Comparison of ENCODE assay signal across 16 mouse cellular contexts in the genomic region with DNA sequence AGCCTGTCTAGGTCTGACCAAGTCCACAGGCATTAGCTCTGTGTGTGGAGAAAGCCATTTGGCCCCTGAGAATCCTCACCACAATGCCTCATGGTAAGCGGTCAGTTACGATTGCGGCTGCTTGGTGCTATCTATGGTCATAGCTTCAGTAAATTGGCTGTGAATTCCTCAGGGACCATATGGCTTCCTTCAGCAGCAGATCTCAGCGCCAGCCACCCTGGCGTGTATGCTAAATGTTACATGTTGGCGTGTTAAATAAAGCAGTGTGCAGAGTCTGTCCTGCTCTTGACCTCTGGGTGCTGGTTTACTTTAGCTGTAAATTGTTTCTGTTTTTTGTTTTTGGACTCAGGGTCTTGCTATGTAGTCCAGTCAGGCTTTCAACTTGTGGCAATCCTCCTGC. TPM values are rescaled to one million over a fixed set of nuclear protein-coding genes. Genes with fewer than 3 reads are reported as not detected.
DNase-seq lines count a peak whose midpoint lies in the region; ATAC-seq and TF ChIP-seq lines count a peak whose summit lies in the region.
"Had no signal": no experiment of that assay in that cellular context is flagged by ENCODE, and none has a peak within 500 bp of the region (broad histone marks: within the 10 kb centered on the region; RNA-seq: fewer than 3 reads in every experiment).

No protein-coding gene starts in this region.

- 0 out of 2 replicates have a peak, but pooled peaks cover 3% of the 10 kb centered on the region for H3K36me3 ChIP-seq in lung, postnatal 0 days (ENCODE audit: insufficient read depth, low read length)
- H3K36me3 ChIP-seq in midbrain, embryonic 15.5 days (replicated peaks) = peaks cover 47% of the 10 kb centered on the region

- 59% methylated on average over 6 of the region's 6 CpGs for WGBS in lung, postnatal 0 days
- WGBS in midbrain, embryonic 15.5 days = 94% methylated on average over 6 of the region's 6 CpGs

- H3K9ac ChIP-seq in lung, postnatal 0 days (replicated peaks; ENCODE audit: low read depth) = no peak overlapping the region
- no peak overlapping the region for H3K9ac ChIP-seq in midbrain, embryonic 15.5 days
- H3K9ac ChIP-seq: neural tube, embryonic 13.5 days had no signal

- H3K27me3 ChIP-seq in lung, postnatal 0 days (replicated peaks; ENCODE audit: insufficient read depth, low read length) = no peaks in the 10 kb centered on the region
- H3K27me3 ChIP-seq in midbrain, embryonic 15.5 days (replicated peaks) = no peaks in the 10 kb centered on the region
- H3K27me3 ChIP-seq: megakaryocyte, embryonic 14.5 days; neural tube, embryonic 13.5 days had no signal

- H3K27ac ChIP-seq in lung, postnatal 0 days (ENCODE audit: low read length) = no peak overlapping the region
- H3K27ac ChIP-seq in midbrain, embryonic 15.5 days = no peak overlapping the region
- H3K27ac ChIP-seq: heart, adult 2 months; left cerebral cortex, adult 2 months; neural tube, embryonic 13.5 days had no signal

- H3K9me3 ChIP-seq in lung, postnatal 0 days (ENCODE audit: low read length) = no peaks in the 10 kb centered on the region
- no peaks in the 10 kb centered on the region for H3K9me3 ChIP-seq in midbrain, embryonic 15.5 days
- H3K9me3 ChIP-seq: megakaryocyte, embryonic 14.5 days; neural tube, embryonic 13.5 days had no signal

- H3K4me1 ChIP-seq in lung, postnatal 0 days (ENCODE audit: insufficient read depth, low read depth, low read length) = no peaks in the 10 kb centered on the region
- no peaks in the 10 kb centered on the region for H3K4me1 ChIP-seq in midbrain, embryonic 15.5 days
- H3K4me1 ChIP-seq: megakaryocyte, embryonic 14.5 days; neural tube, embryonic 13.5 days had no signal

- peak; percentile 56 for TF ChIP-seq EP300 in lung, postnatal 0 days (IDR thresholded peaks at IDR 0.05)

- peak; percentile 74 for ATAC-seq in frontal cortex, adult (ENCODE audit: low TSS enrichment)
- peak; percentile 87 for ATAC-seq in lung, postnatal 0 days
- ATAC-seq in midbrain, embryonic 15.5 days (replicated peaks) = no peak
- ATAC-seq: forebrain, embryonic 14.5 days; hindbrain, embryonic 16.5 days had no signal

- TF ChIP-seq CTCF in lung, postnatal 0 days (IDR thresholded peaks at IDR 0.05) = no peak

- no peak overlapping the region for H3K4me3 ChIP-seq in lung, postnatal 0 days (ENCODE audit: low read depth, low read length)
- H3K4me3 ChIP-seq in midbrain, embryonic 15.5 days = no peak overlapping the region
- H3K4me3 ChIP-seq: heart, adult 2 months; left cerebral cortex, adult 2 months; megakaryocyte, embryonic 14.5 days; neural tube, embryonic 13.5 days had no signal

- DNase-seq in frontal cortex, postnatal 25 days (ENCODE audit: low spot score in 2 of 2) = no peak
- peak; percentile 75 for DNase-seq in lung, postnatal 0 days (ENCODE audit: low spot score)
- no peak for DNase-seq in lung, postnatal 14 days
- peak; percentile 40 to 78 for DNase-seq in lung, postnatal 4 days
- DNase-seq in retina, embryonic 14.5 days (ENCODE audit: low spot score) = no peak
- DNase-seq in thymus, postnatal 0 days (ENCODE audit: low spot score) = no peak
- DNase-seq: B cell, adult 2 months; heart, adult 2 months; heart, postnatal 14 days had no signal

- H3K4me2 ChIP-seq in lung, postnatal 0 days (replicated peaks; ENCODE audit: low read depth, low read length) = peak overlapping the region; percentile 19; the same call in 1 of the 2 replicates
- H3K4me2 ChIP-seq in midbrain, embryonic 15.5 days = no peak overlapping the region
- H3K4me2 ChIP-seq: neural tube, embryonic 13.5 days had no signal

RNA-seq across cellular contexts. Expression of a gene that starts 34.4 kb away (rescaled TPM):
- 11.1 and 13.6 TPM in 2 replicates for polyA plus RNA-seq in lung, postnatal 0 days (2015; fragmentation: Nextera tagmentation; extraction: Ambion mirVana)
- 60.5 and 63.8 TPM in 2 replicates for polyA plus RNA-seq in midbrain, embryonic 15.5 days (2015; fragmentation: Nextera tagmentation; extraction: Ambion mirVana)
- polyA plus RNA-seq in thymus, postnatal 0 days (2015; fragmentation: Nextera tagmentation; extraction: Ambion mirVana) = 28.2 and 36.1 TPM in 2 replicates

RNA-seq across cellular contexts. Expression of a gene that starts 40.3 kb away (rescaled TPM):
- polyA plus RNA-seq in lung, postnatal 0 days (2015; fragmentation: Nextera tagmentation; extraction: Ambion mirVana) = 36.4 and 38.7 TPM in 2 replicates
- polyA plus RNA-seq in midbrain, embryonic 15.5 days (2015; fragmentation: Nextera tagmentation; extraction: Ambion mirVana) = 93.9 and 94.3 TPM in 2 replicates
- polyA plus RNA-seq in thymus, postnatal 0 days (2015; fragmentation: Nextera tagmentation; extraction: Ambion mirVana) = 15.8 and 16.1 TPM in 2 replicates

RNA-seq across cellular contexts. Expression of a gene that starts 58.2 kb away (rescaled TPM):
- 7.2 and 7.8 TPM in 2 replicates for polyA plus RNA-seq in lung, postnatal 0 days (2015; fragmentation: Nextera tagmentation; extraction: Ambion mirVana)
- 15.5 and 15.6 TPM in 2 replicates for polyA plus RNA-seq in midbrain, embryonic 15.5 days (2015; fragmentation: Nextera tagmentation; extraction: Ambion mirVana)
- 4.4 and 4.5 TPM in 2 replicates for polyA plus RNA-seq in thymus, postnatal 0 days (2015; fragmentation: Nextera tagmentation; extraction: Ambion mirVana)

RNA-seq across cellular contexts. Expression of a gene that starts 58.3 kb away (rescaled TPM):
- polyA plus RNA-seq in lung, postnatal 0 days (2015; fragmentation: Nextera tagmentation; extraction: Ambion mirVana) = 27.9 and 32.2 TPM in 2 replicates
- polyA plus RNA-seq in midbrain, embryonic 15.5 days (2015; fragmentation: Nextera tagmentation; extraction: Ambion mirVana) = 8.8 and 9.5 TPM in 2 replicates
- polyA plus RNA-seq in thymus, postnatal 0 days (2015; fragmentation: Nextera tagmentation; extraction: Ambion mirVana) = 6.6 and 7.4 TPM in 2 replicates

Comparison
In these comparisons a context has a peak if more than half of its experiments do, and no peak if none do; other contexts are left out.
1. DNase-seq: peak in lung, postnatal 0 days (single experiment) and lung, postnatal 4 days (2 of 2); none in frontal cortex, postnatal 25 days (0 of 2), lung, postnatal 14 days (single experiment), retina, embryonic 14.5 days (single experiment) and thymus, postnatal 0 days (single experiment).